Mouse (Mus musculus): ENCODE data around the gene Tcp11l2. TPM values are rescaled to one million over a fixed set of nuclear protein-coding genes. Genes with fewer than 3 reads are reported as not detected.

The Tcp11l2 gene
- 10 to 100 TPM; 35.9 to 52.2 TPM for total RNA-seq (2021)
- long read RNA-seq, experiment 1, transcript Tcp11l2-201 (10 exons, 2,725 nt): major isoform, 45 of 48 reads
- long read RNA-seq, experiment 1, partial matches to known transcripts: 1 of 48 reads
- long read RNA-seq, experiment 1, other reads (novel, unspliced or antisense): 2 of 48 reads
- long read RNA-seq, experiment 2, transcript Tcp11l2-201 (10 exons, 2,725 nt): major isoform, 35 of 37 reads
- long read RNA-seq, experiment 2, partial matches to known transcripts: 1 of 37 reads
- long read RNA-seq, experiment 2, other reads (novel, unspliced or antisense): 1 of 37 reads

- DNase-seq (ENCODE audit: low spot score): peak; percentile 96
Measured at GRCm38 (mm10) chr10:84576395-84577070, at the start of gene Tcp11l2. TSS of gene Tcp11l2 (plus strand) at chr10:84576626.

- DNase-seq (ENCODE audit: low spot score): no peak
Measured at GRCm38 (mm10) chr10:84527070-84527469, 49.4 kb upstream of the Tcp11l2 start.

GRCm38 (mm10) chr10:84527631-84528030, 48.8 kb upstream of the Tcp11l2 start:
- DNase-seq (ENCODE audit: low spot score): peak; percentile 77

GRCm38 (mm10) chr10:84530388-84530787, 46.0 kb upstream of the Tcp11l2 start:
- DNase-seq (ENCODE audit: low spot score): peak; percentile 59

- no peak for DNase-seq (ENCODE audit: low spot score)
Measured at GRCm38 (mm10) chr10:84531576-84531975, 44.9 kb upstream of the Tcp11l2 start.

- peak; percentile 53 for DNase-seq (ENCODE audit: low spot score)
Measured at GRCm38 (mm10) chr10:84532191-84532889, 44.1 kb upstream of the Tcp11l2 start.

- peak; percentile 52 for DNase-seq (ENCODE audit: low spot score)
Measured at GRCm38 (mm10) chr10:84532911-84533882, 43.2 kb upstream of the Tcp11l2 start.

- DNase-seq (ENCODE audit: low spot score): peak; percentile 56
Measured at GRCm38 (mm10) chr10:84533912-84534671, 42.3 kb upstream of the Tcp11l2 start, which contains the start of gene Ckap4. TSS of gene Ckap4 (minus strand) at chr10:84534062.

- DNase-seq (ENCODE audit: low spot score): no peak
Measured at GRCm38 (mm10) chr10:84535458-84535857, 41.0 kb upstream of the Tcp11l2 start.

GRCm38 (mm10) chr10:84535859-84536258, 40.6 kb upstream of the Tcp11l2 start:
- DNase-seq (ENCODE audit: low spot score): no peak

GRCm38 (mm10) chr10:84539651-84540050, 36.8 kb upstream of the Tcp11l2 start:
- DNase-seq (ENCODE audit: low spot score): no peak

GRCm38 (mm10) chr10:84542802-84543658, 33.4 kb upstream of the Tcp11l2 start:
- no peak for DNase-seq (ENCODE audit: low spot score)

GRCm38 (mm10) chr10:84544841-84545610, 31.4 kb upstream of the Tcp11l2 start:
- peak; percentile 40 for DNase-seq (ENCODE audit: low spot score)

- no peak for DNase-seq (ENCODE audit: low spot score)
Measured at GRCm38 (mm10) chr10:84549146-84549919, 27.1 kb upstream of the Tcp11l2 start.

GRCm38 (mm10) chr10:84549920-84550293, 26.5 kb upstream of the Tcp11l2 start:
- no peak for DNase-seq (ENCODE audit: low spot score)

GRCm38 (mm10) chr10:84551846-84552245, 24.6 kb upstream of the Tcp11l2 start:
- no peak for DNase-seq (ENCODE audit: low spot score)

GRCm38 (mm10) chr10:84552477-84552876, 23.9 kb upstream of the Tcp11l2 start:
- no peak for DNase-seq (ENCODE audit: low spot score)
